Mouse (Mus musculus) heart, postnatal 25 days (tissue): ENCODE measurements around the gene Dnph1. TPM values are rescaled to one million over a fixed set of nuclear protein-coding genes. Genes with fewer than 3 reads are reported as not detected.
"Not testable (repeated sequence)": the region's sequence is repeated elsewhere in the genome, so short reads cannot be mapped to it uniquely, and the experiment has no call there.

Experiments
- DNase-seq: peaks from one replicate; pipeline ENCODE4 v3.0.0; 2022; ENCODE audit warnings: low spot score
- intact Hi-C: fragments of 180-260 bp; cut with DNase I; formaldehyde crosslinking; loops from one replicate; pipeline ENCODE4 v1.15.1; 2025
- total RNA-seq, 2 experiments: library from RNA; stranded (reverse); gene quantifications; 2 replicates each; pipeline ENCODE4 v1.2.3; 2021

Dnph1 gene
- total RNA-seq = 1 to 10 TPM; 1.1 to 2.4 TPM

- intact Hi-C loops = no loop called here
These were observed at the start of gene Dnph1 for GRCm38 (mm10) chr17:46496623-46497434. Dnph1 (plus strand) TSS chr17:46496711.

GRCm38 (mm10) chr17:46452683-46453082 is 43.8 kb upstream of the Dnph1 start:
- intact Hi-C loops = no loop called here
- no peak for DNase-seq

More at GRCm38 (mm10) chr17:46496623-46497434, at the start of gene Dnph1:
- peak; percentile 51 for DNase-seq

- no peak for DNase-seq
- intact Hi-C loops = no loop called here
These were observed 43.1 kb upstream of the Dnph1 start for GRCm38 (mm10) chr17:46453302-46453948.

- DNase-seq = no peak
- intact Hi-C loops = no loop called here
These were observed 42.5 kb upstream of the Dnph1 start for GRCm38 (mm10) chr17:46453970-46454411.

- no peak for DNase-seq
- intact Hi-C loops = no loop called here
These were observed 42.0 kb upstream of the Dnph1 start for GRCm38 (mm10) chr17:46454539-46454938.

- no peak for DNase-seq
- intact Hi-C loops = no loop called here
These were observed 41.3 kb upstream of the Dnph1 start for GRCm38 (mm10) chr17:46455110-46455691.

- DNase-seq = no peak
- intact Hi-C loops = no loop called here
These were observed 38.7 kb upstream of the Dnph1 start for GRCm38 (mm10) chr17:46457791-46458190.

GRCm38 (mm10) chr17:46458439-46458838 is 38.1 kb upstream of the Dnph1 start:
- DNase-seq = no peak

GRCm38 (mm10) chr17:46460673-46461072 is 35.8 kb upstream of the Dnph1 start:
- DNase-seq = no peak
- intact Hi-C loops = no loop called here

More at GRCm38 (mm10) chr17:46458439-46458838, 38.1 kb upstream of the Dnph1 start:
- intact Hi-C loops = no loop called here

GRCm38 (mm10) chr17:46461347-46461746 is 35.2 kb upstream of the Dnph1 start:
- intact Hi-C loops = no loop called here
- no peak for DNase-seq

- intact Hi-C loops = no loop called here
- peak; percentile 12 for DNase-seq
These were observed 34.3 kb upstream of the Dnph1 start for GRCm38 (mm10) chr17:46462226-46462625.

- no peak for DNase-seq
- intact Hi-C loops = no loop called here
These were observed 28.7 kb upstream of the Dnph1 start for GRCm38 (mm10) chr17:46467830-46468229.

- no peak for DNase-seq
- intact Hi-C loops = no loop called here
These were observed 19.9 kb upstream of the Dnph1 start for GRCm38 (mm10) chr17:46476601-46477000.

- DNase-seq = no peak
- intact Hi-C loops = no loop called here
These were observed 19.2 kb upstream of the Dnph1 start for GRCm38 (mm10) chr17:46477286-46477685.

GRCm38 (mm10) chr17:46483561-46484001 is 12.9 kb upstream of the Dnph1 start:
- intact Hi-C loops = no loop called here
- no peak for DNase-seq

- intact Hi-C loops = no loop called here
- DNase-seq = no peak
These were observed 12.5 kb upstream of the Dnph1 start for GRCm38 (mm10) chr17:46484021-46484431.

GRCm38 (mm10) chr17:46484461-46484875 is 12.0 kb upstream of the Dnph1 start:
- intact Hi-C loops = no loop called here
- DNase-seq = no peak

- intact Hi-C loops = no loop called here
- no peak for DNase-seq
These were observed 9.5 kb upstream of the Dnph1 start for GRCm38 (mm10) chr17:46486995-46487394.

- no peak for DNase-seq
- intact Hi-C loops = no loop called here
These were observed 9.1 kb upstream of the Dnph1 start, which contains the start of gene Ttbk1 for GRCm38 (mm10) chr17:46487431-46487830. Ttbk1 (minus strand) TSS chr17:46487675.

GRCm38 (mm10) chr17:46495486-46495885 is 1.0 kb upstream of the Dnph1 start:
- intact Hi-C loops = no loop called here

GRCm38 (mm10) chr17:46496081-46496480 is 430 bp upstream of the Dnph1 start:
- DNase-seq, intact Hi-C loops: not testable (repeated sequence)

More at GRCm38 (mm10) chr17:46495486-46495885, 1.0 kb upstream of the Dnph1 start:
- DNase-seq = no peak
